Mouse (Mus musculus): Measurements from ENCODE around the gene Nfib. TPM values are rescaled to one million over a fixed set of nuclear protein-coding genes. Genes with fewer than 3 reads are reported as not detected.

The Nfib gene
- total and polyA plus RNA-seq, 3 experiments = 32.1 to 121 (median 118) TPM

DNA sequence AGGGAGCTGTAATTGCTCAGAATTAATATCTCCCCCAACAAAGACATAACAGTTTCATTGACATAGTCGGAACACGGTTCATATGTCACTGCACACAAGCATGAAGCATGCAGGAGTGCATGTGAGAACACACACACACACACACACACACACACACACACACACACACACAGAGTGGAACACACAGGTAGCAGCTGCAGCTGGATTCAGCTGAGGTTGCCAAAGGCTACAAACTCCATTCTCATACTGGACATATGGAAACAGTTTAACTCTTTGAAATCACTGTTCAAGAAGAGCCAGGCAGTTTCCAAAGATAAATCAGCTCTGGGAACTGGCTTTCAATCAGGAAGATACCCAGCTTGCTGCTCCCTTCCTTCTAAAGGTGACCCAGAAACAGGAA is 462 bp upstream of the Nfib start:
- no peak for DNase-seq
- Histone ChIP-seq H3K9ac (ENCODE audit: low read depth, low read length) (no peak overlapping the region), H3K4me1 (ENCODE audit: control insufficient read depth, insufficient read depth, low read length) (peaks cover 2% of the 10 kb centered on the region), H3K79me2 (replicated peaks; ENCODE audit: control insufficient read depth, insufficient read depth, low read length) (no peaks in the 10 kb centered on the region), H3K27ac (no peak overlapping the region; the same call in 1 of the 2 replicates), H3K27me3 (ENCODE audit: control insufficient read depth, insufficient read depth, low read length) (no peaks in the 10 kb centered on the region), H3K4me3 (no peak overlapping the region), H3K36me3 (ENCODE audit: control insufficient read depth, insufficient read depth, low read length) (no peaks in the 10 kb centered on the region)
- TF ChIP-seq POLR2A (IDR thresholded peaks at IDR 0.05; ENCODE audit: insufficient read depth, low read depth, low read length) (no peak), EP300 (IDR thresholded peaks at IDR 0.05; ENCODE audit: insufficient read depth, low read depth, low read length) (no peak), CTCF (IDR thresholded peaks at IDR 0.05) (no peak)
- intact Hi-C loops (cut with DNase I) = loop anchor here (5.0 kb wide), 1 partner anchor 64 kb away; no protein-coding TSS in a partner anchor
- WGBS = 53% methylated on average over 2 of the region's 2 CpGs

DNA sequence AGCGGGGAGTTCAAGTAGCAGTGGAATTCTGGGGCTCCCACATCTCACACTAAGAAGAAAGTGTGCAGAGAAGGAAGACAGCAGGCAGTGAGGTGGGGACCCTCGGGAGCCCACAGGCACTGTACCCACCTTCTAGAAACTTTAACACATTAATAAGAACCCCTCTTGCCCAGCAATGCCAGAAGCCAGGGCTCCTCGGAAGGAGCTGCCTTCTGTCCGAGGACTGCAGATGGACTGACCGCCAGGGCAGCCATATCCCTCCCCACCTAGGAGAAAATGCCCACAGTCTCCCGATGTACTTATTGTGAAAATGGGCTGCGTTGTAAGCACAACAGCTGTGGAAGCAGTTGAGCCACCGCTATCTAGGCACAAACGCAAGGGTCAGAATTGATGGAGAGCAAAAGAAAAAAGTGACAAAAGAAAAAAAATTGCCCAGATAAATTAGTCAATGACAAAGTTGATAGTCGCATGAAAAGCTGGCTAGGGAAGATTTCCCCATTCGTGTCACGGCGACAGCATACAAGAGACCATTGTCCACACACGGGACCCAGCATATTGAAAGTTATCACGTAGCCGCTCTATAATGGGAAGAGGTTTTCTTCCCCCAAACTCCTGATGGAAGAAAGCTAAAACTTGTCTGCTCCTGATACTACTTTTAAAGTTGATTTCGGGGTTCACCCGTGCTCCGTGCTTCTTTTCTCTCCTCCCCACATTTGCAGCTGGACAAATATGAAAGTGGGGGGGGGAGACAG is 1.3 kb downstream of the Nfib start:
- no peak overlapping the region for H3K9ac ChIP-seq (ENCODE audit: low read depth, low read length)
- H3K27me3 ChIP-seq (ENCODE audit: control insufficient read depth, insufficient read depth, low read length) = no peaks in the 10 kb centered on the region
- WGBS = 83% methylated on average over 19 of the region's 19 CpGs
- H3K79me2 ChIP-seq (replicated peaks; ENCODE audit: control insufficient read depth, insufficient read depth, low read length) = no peaks in the 10 kb centered on the region
- H3K4me1 ChIP-seq (ENCODE audit: control insufficient read depth, insufficient read depth, low read length) = peaks cover 2% of the 10 kb centered on the region
- no peak overlapping the region for H3K27ac ChIP-seq
- no peak for DNase-seq
- intact Hi-C loops (cut with DNase I) = no loop called here
- no peak for TF ChIP-seq EP300 (IDR thresholded peaks at IDR 0.05; ENCODE audit: insufficient read depth, low read depth, low read length)
- no peak for TF ChIP-seq POLR2A (IDR thresholded peaks at IDR 0.05; ENCODE audit: insufficient read depth, low read depth, low read length)
- TF ChIP-seq CTCF (IDR thresholded peaks at IDR 0.05) = no peak
- H3K4me3 ChIP-seq = no peak overlapping the region
- H3K36me3 ChIP-seq (ENCODE audit: control insufficient read depth, insufficient read depth, low read length) = no peaks in the 10 kb centered on the region

DNA sequence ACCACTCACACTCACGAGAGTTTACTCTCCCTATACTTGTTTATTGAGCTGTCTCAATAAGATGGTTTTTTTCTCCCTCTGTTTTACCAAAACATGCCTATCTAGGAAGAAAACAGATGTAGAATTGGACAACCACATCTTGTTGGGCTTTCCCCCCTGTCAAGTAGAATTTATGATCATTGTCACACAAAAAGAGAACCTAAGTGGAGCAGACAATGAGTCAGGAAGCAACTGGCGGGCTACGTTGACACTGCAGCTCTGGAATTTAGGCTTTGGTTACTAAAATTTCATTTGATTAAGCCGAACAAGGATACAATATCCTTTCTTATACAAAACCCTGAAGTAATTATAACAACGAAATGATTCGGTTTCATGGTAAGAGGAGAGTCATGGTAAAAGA is 2.7 kb downstream of the Nfib start:
- Histone ChIP-seq H3K36me3 (ENCODE audit: control insufficient read depth, insufficient read depth, low read length) (no peaks in the 10 kb centered on the region), H3K79me2 (replicated peaks; ENCODE audit: control insufficient read depth, insufficient read depth, low read length) (no peaks in the 10 kb centered on the region), H3K9ac (ENCODE audit: low read depth, low read length) (no peak overlapping the region), H3K4me3 (no peak overlapping the region), H3K27me3 (ENCODE audit: control insufficient read depth, insufficient read depth, low read length) (no peaks in the 10 kb centered on the region), H3K27ac (peak overlapping the region; percentile 36), H3K4me1 (ENCODE audit: control insufficient read depth, insufficient read depth, low read length) (peaks cover 2% of the 10 kb centered on the region)
- no peak for DNase-seq
- WGBS = 55% methylated on average over 6 of the region's 6 CpGs
- intact Hi-C loops (cut with DNase I) = no loop called here
- no peak for TF ChIP-seq POLR2A (IDR thresholded peaks at IDR 0.05; ENCODE audit: insufficient read depth, low read depth, low read length)
- TF ChIP-seq EP300 (IDR thresholded peaks at IDR 0.05; ENCODE audit: insufficient read depth, low read depth, low read length) = no peak
- no peak for TF ChIP-seq CTCF (IDR thresholded peaks at IDR 0.05)

DNA sequence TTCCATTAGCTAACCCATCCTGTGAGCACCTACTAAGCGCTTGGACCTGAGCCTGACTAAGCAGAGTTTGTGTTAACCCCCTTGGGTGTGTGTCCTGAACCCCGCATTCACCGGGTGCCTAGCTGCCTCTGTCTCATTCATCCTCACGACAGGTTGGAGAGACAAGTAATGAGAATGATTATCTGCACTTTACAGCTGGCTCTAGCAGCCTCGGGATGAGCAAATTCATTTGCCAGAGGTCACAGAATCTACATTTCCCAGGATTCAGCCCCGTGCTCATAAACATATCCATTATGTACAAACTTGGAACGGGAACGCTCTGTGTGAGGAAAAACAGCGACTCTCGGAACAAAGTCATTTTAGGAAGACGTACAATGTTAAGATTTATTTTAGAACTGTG is 6.0 kb downstream of the Nfib start:
- Histone ChIP-seq H3K27ac (no peak overlapping the region), H3K4me1 (ENCODE audit: control insufficient read depth, insufficient read depth, low read length) (peaks cover 1% of the 10 kb centered on the region; the same call in 1 of the 2 replicates), H3K4me3 (no peak overlapping the region), H3K79me2 (replicated peaks; ENCODE audit: control insufficient read depth, insufficient read depth, low read length) (no peaks in the 10 kb centered on the region), H3K36me3 (ENCODE audit: control insufficient read depth, insufficient read depth, low read length) (no peaks in the 10 kb centered on the region; the same call in 1 of the 2 replicates), H3K27me3 (ENCODE audit: control insufficient read depth, insufficient read depth, low read length) (no peaks in the 10 kb centered on the region), H3K9ac (ENCODE audit: low read depth, low read length) (no peak overlapping the region)
- DNase-seq = no peak
- TF ChIP-seq CTCF (IDR thresholded peaks at IDR 0.05) = no peak
- no peak for TF ChIP-seq POLR2A (IDR thresholded peaks at IDR 0.05; ENCODE audit: insufficient read depth, low read depth, low read length)
- TF ChIP-seq EP300 (IDR thresholded peaks at IDR 0.05; ENCODE audit: insufficient read depth, low read depth, low read length) = no peak
- 71% methylated on average over 11 of the region's 11 CpGs for WGBS
- intact Hi-C loops (cut with DNase I) = no loop called here

DNA sequence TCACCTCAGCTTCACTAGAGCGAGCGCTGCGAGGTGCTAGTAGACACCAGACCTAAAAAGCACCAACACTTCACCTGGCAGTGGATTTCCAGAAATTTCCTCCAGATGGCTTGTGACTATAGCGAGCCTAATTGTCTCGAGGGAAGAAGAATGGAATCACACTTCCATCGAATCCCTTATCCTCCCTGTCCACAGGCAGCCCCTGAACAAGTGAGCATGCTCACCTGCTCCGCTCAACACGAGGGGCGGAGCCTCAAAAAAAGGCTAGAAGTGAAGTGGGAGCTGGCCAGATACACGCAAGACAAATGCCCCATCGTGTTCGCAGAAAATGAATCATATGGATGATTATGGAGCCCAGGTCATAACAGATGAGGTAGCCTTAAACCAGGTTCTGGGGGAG is 6.9 kb downstream of the Nfib start:
- 85% methylated on average over 12 of the region's 12 CpGs for WGBS
- Histone ChIP-seq H3K27ac (no peak overlapping the region), H3K79me2 (replicated peaks; ENCODE audit: control insufficient read depth, insufficient read depth, low read length) (no peaks in the 10 kb centered on the region), H3K4me1 (ENCODE audit: control insufficient read depth, insufficient read depth, low read length) (peaks cover 1% of the 10 kb centered on the region; the same call in 1 of the 2 replicates), H3K9ac (ENCODE audit: low read depth, low read length) (no peak overlapping the region), H3K27me3 (ENCODE audit: control insufficient read depth, insufficient read depth, low read length) (no peaks in the 10 kb centered on the region), H3K4me3 (no peak overlapping the region), H3K36me3 (ENCODE audit: control insufficient read depth, insufficient read depth, low read length) (no peaks in the 10 kb centered on the region; the same call in 1 of the 2 replicates)
- intact Hi-C loops (cut with DNase I) = no loop called here
- TF ChIP-seq EP300 (IDR thresholded peaks at IDR 0.05; ENCODE audit: insufficient read depth, low read depth, low read length) (no peak), CTCF (IDR thresholded peaks at IDR 0.05) (no peak), POLR2A (IDR thresholded peaks at IDR 0.05; ENCODE audit: insufficient read depth, low read depth, low read length) (no peak)
- no peak for DNase-seq

DNA sequence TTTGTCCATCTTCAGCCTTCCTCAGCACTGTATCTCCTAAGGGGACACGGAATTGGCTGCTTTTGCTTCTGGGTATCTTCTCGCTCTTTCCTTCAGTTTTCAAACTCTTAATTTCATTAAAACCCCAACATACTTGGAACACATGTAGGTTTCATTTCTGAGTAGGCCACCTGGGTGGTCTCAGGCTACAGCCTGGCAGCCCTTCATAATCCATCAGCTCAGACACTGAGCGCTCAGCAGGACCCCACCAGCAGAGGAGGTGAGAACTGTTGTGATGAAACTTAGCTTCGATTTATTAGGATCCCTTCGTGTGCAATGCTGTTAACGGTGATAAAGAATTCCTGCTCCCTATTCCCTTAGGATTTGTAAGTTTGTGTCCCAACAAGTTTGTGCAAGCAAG is 8.4 kb downstream of the Nfib start:
- H3K4me3 ChIP-seq = no peak overlapping the region
- peaks cover 1% of the 10 kb centered on the region; the same call in 1 of the 2 replicates for H3K4me1 ChIP-seq (ENCODE audit: control insufficient read depth, insufficient read depth, low read length)
- 66% methylated on average over 6 of the region's 6 CpGs for WGBS
- H3K9ac ChIP-seq (ENCODE audit: low read depth, low read length) = no peak overlapping the region
- H3K27me3 ChIP-seq (ENCODE audit: control insufficient read depth, insufficient read depth, low read length) = no peaks in the 10 kb centered on the region
- no peak for DNase-seq
- H3K36me3 ChIP-seq (ENCODE audit: control insufficient read depth, insufficient read depth, low read length) = no peaks in the 10 kb centered on the region; the same call in 1 of the 2 replicates
- H3K27ac ChIP-seq = peak overlapping the region; percentile 87
- TF ChIP-seq POLR2A (IDR thresholded peaks at IDR 0.05; ENCODE audit: insufficient read depth, low read depth, low read length) (no peak), CTCF (IDR thresholded peaks at IDR 0.05) (no peak), EP300 (IDR thresholded peaks at IDR 0.05; ENCODE audit: insufficient read depth, low read depth, low read length) (no peak)
- no peaks in the 10 kb centered on the region for H3K79me2 ChIP-seq (replicated peaks; ENCODE audit: control insufficient read depth, insufficient read depth, low read length)
- intact Hi-C loops (cut with DNase I) = no loop called here

Measured in heart, adult 2 months (tissue).